Mouse (Mus musculus): ENCODE measurements around the gene Arhgap10. TPM values are rescaled to one million over a fixed set of nuclear protein-coding genes. Genes with fewer than 3 reads are reported as not detected.

Gene Arhgap10
- total and polyA plus RNA-seq, 3 experiments: 13.1 to 22.8 TPM; not detected in 1

- Histone ChIP-seq H3K79me2 (ENCODE audit: control insufficient read depth, insufficient read depth, low read length, poor library complexity) (no peaks in the 10 kb centered on the region), H3K27ac (ENCODE audit: control insufficient read depth, low read depth, low read length) (no peak overlapping the region), H3K4me3 (ENCODE audit: control insufficient read depth in 1 of 2, insufficient read depth in 1 of 2, low read depth in 2 of 2, low read length in 2 of 2) (no peak overlapping the region), H3K4me1 (ENCODE audit: control insufficient read depth in 1 of 2, insufficient read depth in 2 of 2, low read length in 2 of 2) (no peaks in the 10 kb centered on the region), H3K9ac (ENCODE audit: control insufficient read depth, low read depth, low read length, poor library complexity, severe bottlenecking) (no peak overlapping the region), H3K9me3 (replicated peaks; ENCODE audit: insufficient read depth, low read length) (no peaks in the 10 kb centered on the region), H3K36me3 (ENCODE audit: control insufficient read depth in 1 of 2, insufficient read depth in 2 of 2, low read length in 2 of 2) (no peaks in the 10 kb centered on the region; a peak in 1 of 4 replicates), H3K27me3 (ENCODE audit: control insufficient read depth in 1 of 2, insufficient read depth in 2 of 2, low read length in 2 of 2) (no peaks in the 10 kb centered on the region)
- peak; percentile 7 for DNase-seq (ENCODE audit: low read depth, low spot score)
- TF ChIP-seq TAL1 (IDR thresholded peaks at IDR 0.05; ENCODE audit: low read length) (no peak), SMC3 (IDR thresholded peaks at IDR 0.05; ENCODE audit: low read depth, low read length) (no peak), MYB (IDR thresholded peaks at IDR 0.05; ENCODE audit: low read depth, low read length) (no peak), E2F4 (IDR thresholded peaks at IDR 0.05; ENCODE audit: borderline replicate concordance, low read depth, low read length) (no peak), POLR2AphosphoS2 (IDR thresholded peaks at IDR 0.05; ENCODE audit: low read length) (no peak), ELF1 (IDR thresholded peaks at IDR 0.05; ENCODE audit: low read depth, low read length) (no peak), NELFE (IDR thresholded peaks at IDR 0.05; ENCODE audit: low read depth, low read length) (no peak)
Measured at GRCm38 (mm10) chr8:77292649-77293048, 225.1 kb downstream of the Arhgap10 start.

DNA sequence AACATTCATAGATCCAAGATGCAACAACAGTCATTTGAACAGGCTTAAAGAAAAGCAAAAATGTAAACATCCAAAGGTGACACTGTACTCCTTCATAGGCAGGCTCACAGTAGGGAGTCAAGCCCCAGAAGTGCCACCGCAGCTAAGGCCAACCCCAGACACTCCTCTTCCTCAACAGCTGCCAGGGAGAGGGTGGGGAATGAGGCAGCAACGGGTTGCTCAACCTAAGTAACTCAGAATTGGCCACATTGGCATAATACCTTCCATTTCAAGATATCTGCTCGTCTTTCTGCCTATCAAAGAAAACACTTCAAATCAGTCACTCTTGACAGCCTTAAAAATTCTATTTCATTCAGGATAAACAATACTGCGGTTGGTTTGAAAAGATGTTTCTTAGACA is 225.6 kb downstream of the Arhgap10 start:
- no peaks in the 10 kb centered on the region for H3K36me3 ChIP-seq (ENCODE audit: control insufficient read depth in 1 of 2, insufficient read depth in 2 of 2, low read length in 2 of 2)
- no peak overlapping the region for H3K4me3 ChIP-seq (ENCODE audit: control insufficient read depth in 1 of 2, insufficient read depth in 1 of 2, low read depth in 2 of 2, low read length in 2 of 2)
- no peaks in the 10 kb centered on the region for H3K27me3 ChIP-seq (ENCODE audit: control insufficient read depth in 1 of 2, insufficient read depth in 2 of 2, low read length in 2 of 2)
- no peak overlapping the region for H3K27ac ChIP-seq (ENCODE audit: control insufficient read depth, low read depth, low read length)
- H3K9ac ChIP-seq (ENCODE audit: control insufficient read depth, low read depth, low read length, poor library complexity, severe bottlenecking): no peak overlapping the region
- H3K4me1 ChIP-seq (ENCODE audit: control insufficient read depth in 1 of 2, insufficient read depth in 2 of 2, low read length in 2 of 2): no peaks in the 10 kb centered on the region
- no peaks in the 10 kb centered on the region for H3K9me3 ChIP-seq (replicated peaks; ENCODE audit: insufficient read depth, low read length)
- no peak for TF ChIP-seq UBTF (IDR thresholded peaks at IDR 0.05; ENCODE audit: borderline replicate concordance, insufficient read depth, low read depth, low read length)
- TF ChIP-seq ZC3H11A (IDR thresholded peaks at IDR 0.05; ENCODE audit: low read depth, low read length): no peak
- TF ChIP-seq ZKSCAN1 (IDR thresholded peaks at IDR 0.05; ENCODE audit: low read depth, low read length): no peak
- no peak for TF ChIP-seq NELFE (IDR thresholded peaks at IDR 0.05; ENCODE audit: low read depth, low read length)
- TF ChIP-seq ETS1 (IDR thresholded peaks at IDR 0.05; ENCODE audit: low read depth, low read length): no peak
- TF ChIP-seq MEF2A (IDR thresholded peaks at IDR 0.05; ENCODE audit: extremely low read depth, insufficient replicate concordance, low read depth, low read length, poor library complexity, severe bottlenecking): no peak
- TF ChIP-seq EP300 (IDR thresholded peaks at IDR 0.05; ENCODE audit: low read depth in 1 of 2, low read length in 2 of 2): no peak
- H3K79me2 ChIP-seq (ENCODE audit: control insufficient read depth, insufficient read depth, low read length, poor library complexity): no peaks in the 10 kb centered on the region
- no peak for DNase-seq (ENCODE audit: low read depth, low spot score)

GRCm38 (mm10) chr8:77288492-77288891 is 229.3 kb downstream of the Arhgap10 start:
- Histone ChIP-seq H3K4me3 (ENCODE audit: control insufficient read depth in 1 of 2, insufficient read depth in 1 of 2, low read depth in 2 of 2, low read length in 2 of 2) (no peak overlapping the region), H3K36me3 (ENCODE audit: control insufficient read depth in 1 of 2, insufficient read depth in 2 of 2, low read length in 2 of 2) (peaks cover 0 to 8% of the 10 kb centered on the region in 2 experiments; a peak in 2 of 4 replicates)

More at GRCm38 (mm10) chr8:77288492-77288891, 229.3 kb downstream of the Arhgap10 start:
- DNase-seq (ENCODE audit: low read depth, low spot score): no peak
- H3K4me1 ChIP-seq (ENCODE audit: control insufficient read depth in 1 of 2, insufficient read depth in 2 of 2, low read length in 2 of 2): peaks cover 2 to 8% of the 10 kb centered on the region in 2 experiments
- TF ChIP-seq KAT2A (conservative IDR thresholded peaks at IDR 0.05; ENCODE audit: low read depth, low read length) (no peak), JUND (IDR thresholded peaks at IDR 0.05; ENCODE audit: low read depth, low read length) (no peak), MAFK (IDR thresholded peaks at IDR 0.05; ENCODE audit: borderline replicate concordance, low read depth, low read length) (no peak), HCFC1 (IDR thresholded peaks at IDR 0.05; ENCODE audit: low read depth, low read length) (no peak), MAZ (IDR thresholded peaks at IDR 0.05; ENCODE audit: low read depth, low read length) (no peak), EP300 (IDR thresholded peaks at IDR 0.05; ENCODE audit: low read depth in 1 of 2, low read length in 2 of 2) (no peak), ZMIZ1 (IDR thresholded peaks at IDR 0.05; ENCODE audit: low read depth, low read length) (no peak), MEF2A (IDR thresholded peaks at IDR 0.05; ENCODE audit: extremely low read depth, insufficient replicate concordance, low read depth, low read length, poor library complexity, severe bottlenecking) (no peak), MYC (IDR thresholded peaks at IDR 0.05; ENCODE audit: low read depth, low read length) (no peak), ETS1 (IDR thresholded peaks at IDR 0.05; ENCODE audit: low read depth, low read length) (no peak), MYB (IDR thresholded peaks at IDR 0.05; ENCODE audit: low read depth, low read length) (no peak)
- no peak overlapping the region for H3K9ac ChIP-seq (ENCODE audit: control insufficient read depth, low read depth, low read length, poor library complexity, severe bottlenecking)
- no peaks in the 10 kb centered on the region for H3K9me3 ChIP-seq (replicated peaks; ENCODE audit: insufficient read depth, low read length)
- no peaks in the 10 kb centered on the region for H3K27me3 ChIP-seq (ENCODE audit: control insufficient read depth in 1 of 2, insufficient read depth in 2 of 2, low read length in 2 of 2)
- H3K79me2 ChIP-seq (ENCODE audit: control insufficient read depth, insufficient read depth, low read length, poor library complexity): no peaks in the 10 kb centered on the region
- no peak overlapping the region for H3K27ac ChIP-seq (ENCODE audit: control insufficient read depth, low read depth, low read length)
